Mouse (Mus musculus) brain, embryonic 14.5 days (tissue): ENCODE measurements around the gene Gm21708. TPM values are rescaled to one million over a fixed set of nuclear protein-coding genes. Genes with fewer than 3 reads are reported as not detected.
"Not testable (repeated sequence)": the region's sequence is repeated elsewhere in the genome, so short reads cannot be mapped to it uniquely, and the experiment has no call there.

Source experiments
- DNase-seq: peaks from one replicate; pipeline ENCODE4 v3.0.0-alpha.2; 2011; ENCODE audit warnings: low read depth
- polyA plus RNA-seq: library from polyadenylated mRNA; depleted of rRNA; stranded (reverse); fragments of >200 nt; gene quantifications from 2 replicates; pipeline ENCODE4 v1.2.3, GENCODE M21; 2012; rRNA removed

Gene Gm21708
- not detected in 2 replicates for polyA plus RNA-seq

DNA sequence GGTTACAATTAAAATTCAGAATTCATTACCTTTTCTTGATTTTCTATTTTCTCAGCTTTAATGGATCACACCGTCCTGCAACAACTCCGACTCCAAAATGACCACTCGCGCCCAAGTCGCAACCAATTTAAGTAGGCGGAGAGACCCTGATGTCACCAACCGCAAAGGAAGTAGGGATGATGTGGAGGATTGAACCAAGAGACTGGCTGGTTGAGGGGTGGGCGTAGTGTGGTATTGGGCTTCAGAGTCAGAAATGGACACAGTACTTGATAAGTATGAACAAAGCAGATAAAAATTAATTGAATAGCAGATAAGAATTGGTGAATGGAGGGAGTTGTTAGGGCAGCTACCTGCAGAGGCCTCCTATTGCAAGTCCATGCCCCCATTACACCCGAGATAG is at the start of gene Gm21708, which contains the start of gene Gm21704:
Gene Gm21708 (minus strand): TSS at position 101 of the 400 bp plus-strand sequence.
Gene Gm21704 (minus strand): TSS at position 101 of the 400 bp plus-strand sequence.
- DNase-seq, result not testable (repeated sequence)

Other genes starting within 250 kb of the Gm21708 start
- not detected in 2 replicates for gene Gm21677, start 103.7 kb downstream of the Gm21708 start, polyA plus RNA-seq
- gene Gm21693, start 64.8 kb downstream of the Gm21708 start, polyA plus RNA-seq, result not detected in 2 replicates
- not detected in 2 replicates for gene Gm21704, start within 50 bp of the Gm21708 start, polyA plus RNA-seq